Mouse (Mus musculus) lung, postnatal 36 days (tissue): ENCODE results near the gene Adi1.

Source experiments
- DNase-seq: peaks from one replicate; pipeline ENCODE4 v3.0.0; 2022; ENCODE audit warnings: mixed read lengths

The Adi1 gene

DNA sequence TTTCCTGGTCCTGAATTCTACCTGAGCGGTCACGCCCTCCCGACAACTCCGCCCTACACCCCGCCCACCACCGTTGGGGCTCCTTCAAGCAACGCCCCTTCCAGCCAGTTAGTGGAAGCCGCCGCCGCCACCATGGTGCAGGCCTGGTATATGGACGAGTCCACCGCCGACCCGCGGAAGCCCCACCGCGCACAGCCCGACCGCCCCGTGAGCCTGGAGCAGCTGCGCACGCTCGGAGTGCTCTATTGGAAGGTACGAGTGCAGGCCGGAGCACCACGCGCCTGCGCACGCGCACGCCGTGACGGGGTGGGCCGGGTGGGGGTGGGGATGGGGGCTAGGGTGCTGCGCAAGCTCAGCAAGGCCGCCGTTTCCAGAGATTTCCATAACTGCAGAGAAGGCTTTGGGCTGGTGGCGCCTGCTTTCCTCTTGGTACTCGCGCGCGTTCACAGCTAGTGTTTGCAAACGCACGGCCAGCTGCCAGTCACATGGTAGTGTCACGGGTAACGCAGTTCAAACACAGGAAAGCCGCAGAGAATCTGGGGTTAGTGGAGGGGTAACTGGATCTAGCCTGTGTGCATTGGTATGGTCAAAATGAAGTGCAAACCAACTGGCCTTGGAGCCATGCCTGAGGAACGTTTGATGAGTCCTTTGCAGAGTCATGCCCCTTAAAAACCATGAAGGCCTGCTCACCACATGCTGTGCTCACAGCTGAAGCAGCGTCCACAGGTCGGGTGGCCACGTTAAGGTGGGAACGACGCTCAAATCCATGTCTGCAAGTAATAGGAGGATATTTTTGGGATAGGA, at the start of gene Adi1:
Adi1 (plus strand) TSS at position 111 of the 804 bp plus-strand sequence.
- DNase-seq, result peak; percentile 91

DNA sequence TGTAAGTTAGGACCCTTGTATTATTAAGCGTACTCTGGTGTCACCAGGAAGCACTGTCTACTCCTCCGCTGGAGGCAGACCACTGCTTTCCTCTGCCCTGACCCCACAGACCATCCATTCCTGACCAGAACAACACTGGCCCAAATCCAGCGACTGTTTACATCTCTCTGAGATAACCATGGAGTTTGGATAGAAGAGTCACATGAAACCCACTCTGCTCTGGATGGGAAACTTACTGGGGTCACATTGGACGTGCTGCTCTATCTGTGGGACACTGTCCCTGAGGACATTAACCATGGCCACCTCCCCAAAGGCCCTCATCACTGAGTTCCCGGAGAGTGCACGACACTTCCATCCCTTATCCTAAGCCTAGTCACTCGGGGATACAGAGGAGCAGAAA, 49.6 kb upstream of the Adi1 start:
- DNase-seq, result no peak

DNA sequence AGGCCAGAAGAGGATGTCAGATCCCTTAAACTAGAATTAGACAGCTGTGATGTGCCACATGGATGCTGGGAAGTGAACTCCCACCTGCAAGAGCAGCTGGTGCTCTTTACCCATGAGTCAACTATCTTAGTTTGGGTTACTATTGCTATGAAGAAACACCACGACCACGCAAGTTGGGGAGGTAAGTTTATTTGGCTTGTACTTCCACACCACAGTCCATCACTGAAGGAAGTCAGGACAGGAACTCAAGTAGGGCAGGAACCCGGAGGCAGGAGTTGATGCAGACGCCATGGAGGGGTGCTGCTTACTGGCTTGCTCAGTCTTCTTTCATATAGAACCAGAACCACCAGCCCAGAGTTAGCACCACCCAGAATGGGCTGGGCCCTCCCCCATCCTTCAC, 47.9 kb upstream of the Adi1 start:
- DNase-seq, result no peak

DNA sequence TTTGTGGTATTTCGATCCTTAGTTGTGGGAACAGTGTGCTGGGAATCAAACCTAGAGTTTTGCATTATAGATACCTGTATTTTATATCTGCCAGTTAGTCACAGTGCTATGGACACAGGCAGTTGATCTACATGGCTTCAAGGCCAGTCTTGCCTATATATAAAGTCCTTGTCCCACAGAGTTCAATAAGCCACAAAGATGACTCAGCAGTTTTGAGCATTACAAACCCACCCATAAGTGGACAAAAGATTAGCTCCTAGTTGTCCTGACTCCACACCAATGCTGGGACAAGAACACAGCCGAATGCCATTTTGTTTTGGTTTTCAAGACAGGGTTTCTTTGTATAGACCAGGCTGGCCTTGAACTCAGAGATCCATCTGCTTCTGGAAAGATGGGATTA, 46.6 kb upstream of the Adi1 start:
- DNase-seq, result no peak

DNA sequence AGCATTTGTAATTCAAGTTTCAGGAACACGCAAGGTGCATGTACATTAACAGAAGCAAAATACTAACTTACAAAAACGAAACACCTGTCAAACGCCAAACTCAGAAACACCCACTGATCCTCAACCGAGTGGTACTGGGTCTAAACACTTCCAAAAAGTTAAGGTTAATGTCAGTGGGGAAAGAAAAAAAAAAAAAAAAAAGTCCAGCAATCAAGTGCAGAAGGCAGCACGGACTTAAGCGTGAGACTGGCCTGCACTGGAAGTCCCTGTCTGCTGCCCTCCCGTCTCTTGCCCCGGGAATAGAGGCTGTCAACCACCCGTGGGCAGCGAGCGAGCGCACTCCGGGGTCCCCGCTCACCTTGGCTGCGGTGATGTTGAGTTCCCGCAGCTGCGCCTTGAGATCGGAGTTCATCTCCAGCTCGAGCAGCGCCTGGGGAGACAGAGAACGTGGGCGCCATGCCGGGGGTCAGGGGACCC, 39.9 kb upstream of the Adi1 start:
- no peak for DNase-seq

DNA sequence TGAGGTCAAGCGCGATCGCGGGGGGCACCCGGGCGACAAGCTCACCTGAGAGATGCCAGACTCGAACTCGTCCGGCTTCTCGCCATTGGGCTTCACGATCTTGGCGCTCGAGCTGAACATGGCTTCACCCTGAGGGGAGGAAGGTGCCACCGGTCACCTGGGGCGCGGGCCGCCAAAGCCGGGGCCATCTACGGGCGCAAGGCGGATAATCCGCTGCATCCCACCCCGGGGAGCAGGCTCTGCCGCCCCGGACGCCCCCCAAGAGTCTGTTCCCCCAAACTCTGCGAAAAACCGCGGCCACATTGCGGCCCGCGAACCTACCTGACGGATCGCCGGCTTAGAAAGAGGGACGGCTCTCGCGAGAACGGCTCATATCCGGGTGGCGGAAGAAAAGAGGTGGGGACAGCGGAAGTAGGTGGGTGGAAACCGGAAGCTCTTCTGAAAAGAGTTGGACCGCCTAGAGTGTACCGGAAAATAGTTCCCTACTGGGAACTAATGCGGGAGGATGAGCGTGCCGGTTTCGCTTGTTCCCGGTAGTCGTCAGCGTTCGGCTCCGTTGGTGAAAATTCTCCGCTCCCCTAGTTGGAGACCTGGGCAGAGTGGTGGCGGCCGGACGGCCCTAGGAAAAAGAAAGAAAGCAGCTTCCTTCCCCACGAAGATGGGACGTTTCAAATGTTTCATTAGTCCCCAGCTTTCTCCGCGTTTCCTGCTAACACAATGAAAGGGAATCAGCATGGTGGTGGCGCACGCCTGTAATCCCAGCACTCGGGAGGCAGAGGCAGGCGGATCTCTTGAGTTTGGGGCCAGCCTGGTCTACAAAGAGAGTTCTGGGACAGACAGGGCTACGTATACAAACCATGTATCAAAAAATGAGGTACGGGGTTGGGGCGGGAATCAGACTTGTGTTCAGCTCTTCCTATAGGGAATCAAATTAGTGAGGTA, 39.2 kb upstream of the Adi1 start, which contains the start of gene Rps7:
Rps7 (minus strand) TSS at position 419 of the 942 bp plus-strand sequence.
- peak; percentile 95 for DNase-seq

DNA sequence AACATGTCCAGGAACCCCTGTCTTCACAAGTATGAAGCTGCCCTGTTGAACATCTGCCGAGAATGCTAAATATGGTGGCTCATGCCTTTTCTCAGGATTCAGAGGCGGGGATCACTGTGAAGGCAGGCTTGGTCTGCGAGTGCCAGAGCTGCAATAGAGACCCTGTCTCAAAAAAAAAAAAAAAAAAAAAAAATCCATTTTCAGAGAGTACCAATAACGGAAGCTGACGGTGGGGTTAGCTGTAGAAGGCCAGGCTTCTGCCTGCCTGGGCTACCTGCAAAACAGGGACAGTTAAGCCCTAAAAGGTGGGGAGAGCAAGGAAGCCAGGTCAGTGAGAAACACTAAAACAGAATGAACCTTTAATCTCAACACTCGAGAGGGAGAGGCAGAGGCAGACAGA, 38.5 kb upstream of the Adi1 start:
- no peak for DNase-seq

DNA sequence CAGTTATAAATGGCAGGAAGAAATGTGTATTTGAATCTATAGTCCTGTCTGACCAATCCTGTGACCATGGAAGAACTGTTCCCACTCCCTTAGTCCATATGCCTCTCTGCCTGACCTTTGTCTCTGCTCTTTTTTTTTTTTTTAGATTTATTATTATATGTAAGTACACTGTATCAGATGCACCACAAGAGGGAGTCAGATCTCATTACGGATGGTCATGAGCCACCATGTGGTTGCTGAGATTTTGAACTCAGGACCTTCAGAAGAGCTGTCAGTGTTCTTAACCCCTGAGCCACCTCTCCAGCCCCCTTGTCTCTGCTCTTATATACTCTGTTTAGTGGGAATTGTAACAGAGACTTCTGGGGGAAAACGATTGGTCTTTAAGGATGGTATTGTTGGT, 36.3 kb upstream of the Adi1 start:
- no peak for DNase-seq

DNA sequence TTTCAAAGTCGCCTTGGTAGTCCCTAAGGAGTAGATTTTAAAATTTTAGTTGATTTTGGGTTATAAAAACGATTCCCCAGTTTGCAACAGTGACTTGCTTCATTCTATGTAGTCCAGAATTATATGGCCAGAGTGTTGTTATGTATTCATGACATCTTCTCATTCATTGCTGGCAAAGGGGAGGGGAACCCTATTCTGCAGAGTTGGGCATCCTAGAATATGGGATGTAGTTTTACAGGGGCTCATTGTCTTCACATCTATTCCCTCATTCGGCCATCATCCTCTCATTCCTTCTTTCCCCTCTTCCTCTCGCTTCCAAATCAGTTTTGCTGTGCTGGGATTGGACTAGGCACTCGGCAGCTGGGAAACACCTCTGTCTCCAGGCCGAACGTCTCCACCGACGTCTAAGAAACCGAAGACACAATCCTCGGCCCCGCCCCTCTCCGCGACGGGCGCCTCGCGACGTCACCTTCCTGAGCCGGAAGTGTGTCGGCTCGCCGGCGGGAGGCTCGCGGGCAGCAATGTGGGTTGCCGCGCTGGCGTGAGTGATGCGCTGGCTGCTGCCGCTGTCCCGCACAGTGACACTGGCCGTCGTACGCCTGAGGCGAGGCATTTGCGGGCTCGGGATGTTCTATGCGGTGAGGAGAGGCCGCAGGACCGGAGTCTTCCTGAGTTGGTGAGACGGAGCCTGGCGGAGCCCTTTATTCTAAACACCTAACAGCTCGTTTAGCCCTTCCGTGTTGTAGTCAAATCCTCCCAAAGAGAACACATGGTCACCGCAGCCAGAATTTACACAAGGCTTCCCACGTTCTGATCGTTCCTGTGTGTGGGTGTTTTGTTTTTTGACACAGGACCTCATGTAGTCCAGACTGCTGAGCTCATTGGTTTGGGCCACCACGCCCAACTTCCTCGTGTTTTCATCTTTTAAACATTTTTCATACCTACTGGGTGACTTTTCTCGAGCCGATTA, 25.6 kb upstream of the Adi1 start, which contains the start of gene Rnaseh1:
Rnaseh1 (plus strand) TSS at position 462 of the 970 bp plus-strand sequence.
- peak; percentile 94 for DNase-seq

DNA sequence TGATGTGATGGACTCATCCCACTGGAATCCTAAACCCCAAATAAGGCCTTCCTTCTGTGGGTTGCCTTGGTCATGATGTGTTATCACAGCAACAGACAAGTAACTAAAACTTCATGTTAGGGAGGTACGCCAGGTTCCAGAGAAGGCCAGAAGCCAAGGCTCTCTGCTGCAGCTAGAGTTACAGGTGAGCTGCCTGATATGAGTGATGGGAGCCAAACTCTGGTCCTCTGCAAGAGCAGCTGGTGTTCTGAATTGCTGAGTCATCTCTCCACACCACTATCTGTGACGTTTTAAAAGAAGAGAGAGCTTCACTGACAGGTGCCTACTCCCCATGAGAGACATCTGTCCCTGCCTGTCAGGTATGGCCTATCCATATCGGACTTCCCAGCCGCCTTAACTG, 12.4 kb upstream of the Adi1 start:
- DNase-seq, result no peak

DNA sequence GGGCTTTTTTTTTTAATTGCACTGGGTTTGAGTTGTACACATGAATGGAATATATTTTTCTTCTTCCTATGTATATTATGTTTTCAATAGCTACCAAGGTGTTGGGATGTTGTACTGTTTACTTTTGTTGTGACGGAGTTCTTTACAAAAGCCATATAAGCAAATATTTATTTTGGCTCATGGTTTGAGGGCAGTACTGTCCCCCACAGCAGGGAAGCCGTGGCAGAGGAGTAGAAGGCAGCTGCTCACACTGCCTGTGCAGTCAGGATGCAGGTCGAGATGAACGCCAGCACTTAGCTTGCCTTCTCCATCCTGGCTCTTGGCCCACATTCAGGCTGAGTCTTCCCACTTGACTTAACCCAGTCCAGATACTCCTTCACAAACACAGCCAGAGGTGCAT, 8.3 kb upstream of the Adi1 start:
- DNase-seq, result no peak

DNA sequence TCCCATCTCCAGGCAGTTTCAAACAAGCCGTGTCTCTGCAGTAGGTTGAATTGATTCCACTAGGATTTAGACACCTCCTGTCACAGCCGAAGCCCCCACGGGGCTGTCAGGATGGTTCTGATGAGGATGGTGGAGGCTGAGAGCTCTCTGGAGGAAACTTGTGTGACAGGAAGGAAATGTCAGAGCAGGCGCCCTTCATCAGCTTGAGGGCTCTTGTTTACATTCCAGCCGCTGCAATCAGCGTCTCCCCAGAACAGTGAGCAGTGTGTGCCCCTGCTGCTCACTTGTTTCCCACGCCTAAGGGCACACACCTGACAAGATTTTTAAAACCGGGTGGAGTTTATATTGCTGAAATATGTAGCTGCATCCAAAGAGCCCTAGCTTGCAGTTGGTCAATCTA, 7.7 kb upstream of the Adi1 start:
- peak; percentile 33 for DNase-seq

DNA sequence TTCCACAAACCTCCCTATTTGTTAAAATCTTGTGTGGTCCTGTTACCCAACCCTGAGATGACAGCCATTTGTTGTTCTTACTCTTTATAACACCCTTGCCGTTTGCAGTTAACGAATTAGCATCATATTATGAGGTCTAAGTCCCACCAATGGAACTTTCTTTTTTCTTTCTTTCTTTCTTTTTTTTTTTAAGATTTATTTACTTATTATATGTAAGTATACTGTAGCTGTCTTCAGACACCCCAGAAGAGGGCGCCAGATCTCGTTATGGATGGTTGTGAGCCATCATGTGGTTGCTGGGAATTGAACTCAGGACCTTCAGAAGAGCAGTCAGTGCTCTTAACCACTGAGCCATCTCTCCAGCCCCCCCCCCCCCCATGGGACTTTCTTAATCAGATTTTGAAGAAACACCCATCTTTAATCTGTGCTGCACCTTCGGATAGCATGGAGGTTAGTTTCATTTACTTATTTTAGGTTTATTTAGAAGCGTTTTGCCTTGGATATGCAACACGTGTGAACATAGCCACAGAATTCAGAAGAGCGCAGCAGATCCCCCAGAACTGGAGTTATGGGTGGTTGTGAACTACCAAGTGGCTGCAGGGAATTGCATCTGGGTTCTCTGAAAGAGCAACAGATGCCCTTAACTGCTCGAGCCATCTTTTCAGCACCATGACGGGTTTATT, 852 bp upstream of the Adi1 start:
- DNase-seq, result no peak

DNA sequence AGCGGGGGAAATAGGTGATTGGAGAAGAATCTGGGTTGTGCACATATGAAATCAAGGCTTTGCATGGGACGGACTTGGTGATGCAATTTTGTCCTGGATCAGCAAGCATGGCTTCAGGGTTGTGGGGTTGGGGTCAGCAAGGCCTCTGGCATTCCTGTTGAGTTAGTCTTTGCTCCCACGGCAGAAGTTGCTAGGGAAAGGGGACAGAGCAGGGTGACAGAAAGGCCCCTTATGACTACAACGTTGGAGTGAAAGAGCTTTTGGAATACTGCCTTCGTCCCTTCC, 836 bp downstream of the Adi1 start:
- DNase-seq, result no peak

DNA sequence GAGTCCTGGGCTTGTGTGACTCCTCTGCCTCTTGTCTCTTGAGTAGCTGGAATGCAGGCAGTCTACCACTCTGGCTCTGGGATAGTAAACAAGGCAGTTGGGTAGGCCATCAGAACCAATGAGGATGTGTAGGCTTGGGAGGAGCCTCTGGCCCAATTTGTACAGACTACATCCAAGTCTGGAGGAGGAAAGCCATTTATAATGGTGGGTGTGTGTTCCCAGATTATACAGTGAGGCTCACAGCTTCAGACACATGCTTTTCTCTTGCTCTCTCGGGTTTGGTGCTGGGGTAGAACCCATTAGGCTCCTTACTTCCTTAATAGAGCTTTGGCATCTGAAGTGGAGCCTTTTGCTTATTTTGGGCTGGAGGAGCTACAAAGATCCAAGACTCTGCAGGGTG, 9.6 kb downstream of the Adi1 start:
- no peak for DNase-seq

DNA sequence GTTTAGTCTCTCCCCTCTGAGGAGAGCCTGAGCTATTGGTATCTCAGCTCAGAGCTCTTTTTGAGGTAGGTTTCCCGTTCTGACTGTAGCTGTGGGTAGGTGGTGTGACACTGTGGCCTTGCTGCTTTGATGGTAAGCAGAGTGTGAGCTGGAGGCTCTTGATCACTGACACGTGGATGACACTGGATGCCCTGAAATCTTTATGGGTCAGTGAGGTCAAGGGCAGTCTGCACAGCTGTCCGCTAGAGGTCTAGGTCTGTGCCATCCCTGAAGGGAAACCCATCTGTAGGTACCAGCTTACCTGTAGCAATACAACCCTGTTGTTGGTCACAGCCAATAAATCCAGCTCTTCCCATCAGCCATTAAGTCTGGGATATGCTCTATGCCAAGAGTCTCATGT, 10.7 kb downstream of the Adi1 start:
- DNase-seq, result no peak

DNA sequence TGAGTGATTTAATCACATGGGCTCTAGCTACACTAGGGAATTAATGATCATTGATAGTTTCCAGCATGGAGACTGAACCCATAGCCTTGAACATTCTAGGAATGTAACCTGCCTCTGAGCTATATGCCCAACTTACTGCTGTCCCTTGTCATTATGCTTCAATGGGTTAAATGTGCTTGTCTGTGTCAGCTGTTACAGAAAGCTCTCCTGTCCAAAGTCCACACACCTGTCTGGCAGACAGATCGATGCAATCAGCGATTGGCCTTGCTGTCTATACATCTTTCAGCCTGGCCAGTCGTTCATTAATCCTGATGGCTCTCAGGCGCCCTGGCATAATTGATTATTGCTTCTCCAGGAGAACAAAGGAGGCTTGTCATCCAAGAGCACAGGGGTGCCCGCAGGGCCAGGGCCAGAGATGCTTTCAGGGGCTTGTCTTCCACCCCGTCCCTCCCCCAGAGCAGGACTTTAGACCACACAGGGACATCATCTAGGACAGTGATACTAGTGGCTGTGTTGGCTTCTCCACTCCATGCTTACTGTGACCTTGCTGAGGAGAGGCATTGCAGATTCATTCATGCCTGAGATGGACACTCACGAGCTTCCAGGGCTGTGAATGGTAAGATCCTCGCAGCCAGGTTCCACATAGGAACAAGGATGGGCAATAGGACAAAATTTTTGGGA, 11.3 kb downstream of the Adi1 start:
- DNase-seq, result no peak

DNA sequence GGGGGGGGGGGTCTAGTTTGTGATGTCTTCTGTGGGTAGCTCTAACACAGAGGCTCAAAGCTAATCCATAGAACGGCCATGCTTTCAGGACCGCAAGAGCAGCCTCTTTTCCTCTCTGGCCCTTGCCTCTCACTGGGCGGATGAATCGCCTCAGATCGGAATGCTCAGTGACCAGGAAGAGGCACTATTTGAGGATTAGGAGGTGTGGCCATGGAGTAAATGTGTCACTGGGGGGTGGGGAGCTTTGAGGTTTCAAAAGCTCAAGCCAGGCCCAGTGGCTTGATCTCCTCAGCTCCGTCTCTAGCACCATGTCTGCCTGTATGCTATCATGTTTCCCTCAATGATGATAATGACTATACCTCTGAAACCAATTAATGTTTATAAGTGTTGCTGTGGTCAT, 14.0 kb downstream of the Adi1 start:
- no peak for DNase-seq

DNA sequence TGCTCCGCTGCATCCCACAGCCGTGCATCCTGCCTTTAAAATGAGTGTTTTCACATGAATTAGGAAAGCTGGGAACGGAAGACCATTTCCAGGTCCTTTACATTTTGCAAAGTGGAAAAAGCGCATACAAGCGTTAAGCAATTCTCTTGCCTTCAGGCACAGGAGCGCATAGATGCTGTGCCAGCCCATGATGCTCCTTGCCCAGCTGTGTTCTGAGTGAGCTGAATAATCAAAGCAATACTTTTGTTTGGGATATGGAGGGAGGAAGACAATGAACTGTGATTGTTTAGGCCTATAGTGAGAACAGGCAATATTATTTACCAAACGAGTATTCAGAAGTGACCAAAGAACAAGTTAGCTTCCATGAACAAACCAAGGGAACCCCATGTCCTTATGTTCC, 15.7 kb downstream of the Adi1 start:
- no peak for DNase-seq

DNA sequence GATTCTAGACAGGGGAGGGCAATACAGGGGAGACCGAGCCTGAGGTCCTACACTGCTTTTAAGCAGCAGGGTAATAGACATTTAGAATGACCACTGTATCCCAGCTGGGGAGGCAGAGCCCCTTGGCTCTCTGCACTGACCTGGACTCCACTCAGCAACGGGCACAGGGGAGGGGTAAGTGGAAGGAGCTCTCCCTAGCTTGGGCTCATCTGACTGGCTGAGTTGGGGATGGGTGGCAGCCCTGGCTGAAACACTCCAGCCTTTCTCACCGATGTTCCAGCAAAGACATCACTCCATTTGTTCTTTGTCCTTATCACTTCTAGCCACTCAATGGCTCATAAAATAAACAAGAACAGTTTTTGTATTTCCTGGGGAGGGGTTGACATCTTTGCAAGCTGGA, 18.7 kb downstream of the Adi1 start:
- DNase-seq, result no peak

DNA sequence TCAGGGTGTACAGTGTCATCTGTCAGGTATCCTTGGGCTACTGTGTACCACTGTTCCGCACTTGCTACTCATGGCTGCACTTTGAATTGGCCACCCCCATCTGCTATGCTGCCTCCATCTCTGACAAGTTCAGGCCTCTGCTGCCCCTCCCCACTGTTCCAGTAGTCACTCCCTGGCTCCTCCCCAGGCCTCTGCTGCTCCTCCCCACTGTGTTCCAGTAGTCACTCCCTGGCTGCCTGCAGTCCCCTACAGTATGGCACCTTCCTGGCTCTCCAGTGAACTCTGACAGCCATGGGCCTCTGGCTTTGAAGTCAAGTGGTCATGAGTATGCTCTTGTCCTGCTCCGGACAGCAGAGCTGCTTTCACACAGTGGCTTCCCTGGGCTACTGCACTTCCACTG, 19.2 kb downstream of the Adi1 start:
- DNase-seq, result peak; percentile 62

DNA sequence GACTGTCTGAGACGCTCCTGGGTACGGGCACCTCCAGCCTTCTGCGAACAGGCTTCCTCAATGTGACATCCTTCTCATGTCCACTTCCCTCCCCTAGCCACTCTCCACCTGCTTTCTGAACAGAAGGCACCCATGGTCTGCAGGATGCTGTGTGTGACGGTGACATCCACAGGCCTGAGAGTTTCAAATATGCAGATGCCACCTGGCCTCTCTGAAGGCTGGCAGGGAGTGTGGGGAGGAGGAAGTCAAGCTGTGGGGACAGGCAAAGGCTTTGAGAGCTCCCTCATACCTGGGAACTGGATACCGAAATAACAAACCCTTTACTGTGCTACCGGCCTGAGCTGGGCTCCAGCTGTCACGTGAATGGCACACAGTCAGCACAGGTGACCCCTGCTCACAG, 19.7 kb downstream of the Adi1 start:
- DNase-seq, result no peak
